11 mouse cellular contexts compared by ENCODE assay signal in genomic region chr1:135621307-135621706, GRCm38 (mm10).
"Had no signal": no experiment of that assay in that cellular context is flagged by ENCODE, and none has a peak within 500 bp of the region (broad histone marks: within the 10 kb centered on the region; RNA-seq: fewer than 3 reads in every experiment).

No protein-coding gene starts in this region.

- H3K27ac ChIP-seq: limb, embryonic 15.5 days; liver, embryonic 12.5 days; midbrain, embryonic 12.5 days had no signal

- H3K4me3 ChIP-seq: limb, embryonic 15.5 days; liver, embryonic 12.5 days; megakaryocyte, embryonic 14.5 days; midbrain, embryonic 12.5 days had no signal

- H3K9me3 ChIP-seq: limb, embryonic 15.5 days; liver, embryonic 12.5 days; megakaryocyte, embryonic 14.5 days; midbrain, embryonic 12.5 days had no signal

- H3K36me3 ChIP-seq: limb, embryonic 15.5 days; liver, embryonic 12.5 days; midbrain, embryonic 12.5 days had no signal

- H3K27me3 ChIP-seq: limb, embryonic 15.5 days; liver, embryonic 12.5 days; megakaryocyte, embryonic 14.5 days had no signal

- DNase-seq: kidney, postnatal 10 days; lung, embryonic 14.5 days; lung, postnatal 10 days; lung, postnatal 4 days; right cerebral cortex, adult 18-20 months; right cerebral cortex, postnatal 25 days; thymus, postnatal 36 days had no signal
